Mouse (Mus musculus): ENCODE measurements at regions not wholly inside any gene's neighbourhood (a gene's known extent, or its start where the extent isn't known, plus 50 kb on each side); places are given as distances from the start of the nearest gene placed in this dataset.

DNA sequence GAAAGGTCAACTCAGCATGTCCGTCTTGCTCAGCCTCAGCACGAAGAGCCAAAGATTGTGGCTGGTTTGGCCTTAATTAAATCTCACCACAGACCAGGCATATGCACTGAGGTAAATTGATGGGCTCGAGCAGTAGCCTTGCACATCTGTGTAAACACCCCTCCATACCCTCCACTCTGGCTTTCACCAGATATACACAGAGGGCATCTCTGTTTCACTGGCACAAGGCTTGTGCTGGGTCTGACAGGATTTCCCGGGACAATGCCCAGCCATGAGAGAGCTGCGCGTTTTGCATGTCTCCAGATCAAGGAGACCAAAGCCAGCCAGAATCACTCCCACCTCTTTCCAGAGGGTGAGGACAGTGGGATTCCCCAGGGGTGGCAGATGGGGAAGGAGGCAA is 52.5 kb upstream of the Ret start:
- dilution Hi-C loops (cut with MboI; ENCODE audit: extremely low pct_ligation_motif_present, extremely low pct_unique_long_range_greater_than_20kb, low sequenced_read_pairs): no loop called here
- no peaks in the 10 kb centered on the region for H3K9me3 ChIP-seq (replicated peaks; ENCODE audit: low read length)
- in situ Hi-C loops (cut with MboI; ENCODE audit: low pct_ligation_motif_present, low pct_unique_long_range_greater_than_20kb, low sequenced_read_pairs): no loop called here

More for the DNA sequence above, 52.5 kb upstream of the Ret start:
- TF ChIP-seq JUN (IDR thresholded peaks at IDR 0.05; ENCODE audit: insufficient read depth, low read depth, low read length): no peak
- no peak for TF ChIP-seq ELF1 (IDR thresholded peaks at IDR 0.05; ENCODE audit: low read depth, low read length)
- TF ChIP-seq MYC (IDR thresholded peaks at IDR 0.05; ENCODE audit: low read depth, low read length): no peak
- no peak for TF ChIP-seq POLR2A (IDR thresholded peaks at IDR 0.05; ENCODE audit: low read depth, low read length)
- no peak for TF ChIP-seq ZKSCAN1 (IDR thresholded peaks at IDR 0.05; ENCODE audit: borderline replicate concordance, low read depth, low read length)
- no peak for TF ChIP-seq UBTF (IDR thresholded peaks at IDR 0.05; ENCODE audit: low read depth, low read length)
- TF ChIP-seq ETS1 (conservative IDR thresholded peaks at IDR 0.05; ENCODE audit: low read depth, low read length): no peak
- H3K27me3 ChIP-seq (replicated peaks): peaks cover 99% of the 10 kb centered on the region
- H3K36me3 ChIP-seq (replicated peaks in 1 of 2; ENCODE audit: control insufficient read depth in 1 of 2, insufficient read depth in 1 of 2, low read length in 1 of 2): no peaks in the 10 kb centered on the region
- no peak overlapping the region for H3K9ac ChIP-seq (ENCODE audit: insufficient read depth, low read depth)
- H3K4me3 ChIP-seq (replicated peaks in 1 of 3; ENCODE audit: low read depth in 2 of 3, low read length in 2 of 3, poor library complexity in 1 of 3): no peak overlapping the region
- H3K4me1 ChIP-seq (ENCODE audit: control insufficient read depth in 1 of 2, insufficient read depth in 2 of 2): no peaks in the 10 kb centered on the region
- no peak overlapping the region for H3K27ac ChIP-seq (ENCODE audit: insufficient read depth, low read depth)
- no peak overlapping the region for H3K4me2 ChIP-seq (ENCODE audit: insufficient read depth, low read depth, poor library complexity, severe bottlenecking)
- no peak for DNase-seq (ENCODE audit: extremely low read depth)
- H3K79me2 ChIP-seq (replicated peaks; ENCODE audit: control insufficient read depth, extremely low read depth, insufficient read depth, poor library complexity, severe bottlenecking): no peaks in the 10 kb centered on the region
